Mouse (Mus musculus): ENCODE data around the gene Rps28.

- TF ChIP-seq CTCF (conservative IDR thresholded peaks at IDR 0.05; ENCODE audit: low read length) (no peak), POU5F1 (IDR thresholded peaks at IDR 0.05; ENCODE audit: borderline replicate concordance, low read length) (no peak), NANOG (IDR thresholded peaks at IDR 0.05; ENCODE audit: borderline replicate concordance, low read length) (no peak)
Measured at GRCm38 (mm10) chr17:33799277-33799676, 25.1 kb downstream of the Rps28 start.

Measured in E14TG2a.4 (cell line).